Mouse (Mus musculus): ENCODE data around the gene Zzz3.

- TF ChIP-seq CTCF (IDR thresholded peaks at IDR 0.05) = no peak
- no peak for TF ChIP-seq EP300 (IDR thresholded peaks at IDR 0.05)
Measured at GRCm38 (mm10) chr3:152478599-152479435, 83.5 kb downstream of the Zzz3 start.

All from lung, postnatal 0 days (tissue).